Mouse (Mus musculus) spleen, adult 2 months (tissue): ENCODE results near the gene Col27a1.

ENCODE experiments used
- CTCF ChIP-seq: fragments of 200-500 bp; IDR thresholded peaks from 2 replicates; pipeline ENCODE4 v1.5.1; 2011; ENCODE audit warnings: mild to moderate bottlenecking, inconsistent platforms; ENCODE audit not compliant: insufficient read depth, insufficient read length, insufficient replicate concordance; ENCODE audit errors: extremely low read depth
- POLR2A ChIP-seq: fragments of 200-500 bp; IDR thresholded peaks from 2 replicates; pipeline ENCODE4 v1.6.1; 2011; ENCODE audit warnings: low read depth, low read length, inconsistent platforms

GRCm38 (mm10) chr4:63310247-63310855 lies 96.5 kb downstream of the Col27a1 start:
- TF ChIP-seq POLR2A = no peak
- TF ChIP-seq CTCF = no peak
